Mouse (Mus musculus): ENCODE data around the gene Otc.

GRCm38 (mm10) chrX:10251852-10252504, at the start of gene Otc:
- TF ChIP-seq POLR2A (IDR thresholded peaks at IDR 0.05; ENCODE audit: control insufficient read depth, low read depth, low read length) = no peak
- TF ChIP-seq CTCF (IDR thresholded peaks at IDR 0.05; ENCODE audit: control insufficient read depth, insufficient read depth, insufficient replicate concordance, low read depth, low read length) = no peak
